Mouse (Mus musculus) megakaryocyte, embryonic 14.5 days (primary cell): Measurements from ENCODE around the gene Gprc5b.

ENCODE experiments used
- FLI1 ChIP-seq: IDR thresholded peaks from 2 replicates; pipeline ENCODE4 v1.6.1; 2012; ENCODE audit warnings: low read length, inconsistent platforms, mixed read lengths
- GATA1 ChIP-seq: IDR thresholded peaks from 3 replicates; pipeline ENCODE4 v1.6.1; 2012; ENCODE audit warnings: mixed read lengths, low read length, inconsistent platforms, borderline replicate concordance

DNA sequence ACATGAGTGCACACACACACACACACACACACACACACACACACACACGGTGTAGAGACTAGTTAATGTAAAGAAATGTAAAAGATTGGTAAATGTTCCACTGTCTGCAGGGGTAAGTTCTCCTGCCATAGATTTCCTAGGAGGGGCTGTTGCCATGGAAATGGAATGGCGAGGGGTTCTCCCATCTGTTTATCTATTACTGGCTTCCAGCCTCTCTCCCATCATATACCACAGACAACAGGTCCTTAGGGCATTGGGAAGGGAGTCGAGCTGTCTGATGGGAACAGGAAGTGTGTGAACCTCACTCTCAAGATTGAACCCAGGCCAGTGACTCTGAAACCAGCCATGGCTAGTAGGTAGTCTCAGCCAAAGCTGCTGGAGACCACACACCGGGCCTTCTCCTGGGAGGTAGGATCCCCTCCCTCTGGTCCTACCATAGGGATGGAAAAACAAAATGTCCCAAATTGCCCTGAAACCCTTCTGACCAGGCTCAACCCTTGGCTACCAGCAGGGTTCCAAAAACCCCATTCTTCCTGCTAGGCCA, 3.6 kb downstream of the Gprc5b start:
- TF ChIP-seq GATA1 (no peak), FLI1 (no peak)
